Mouse (Mus musculus) hindbrain, embryonic 13.5 days (tissue): Measurements from ENCODE around the gene Prkcb. TPM values are rescaled to one million over a fixed set of nuclear protein-coding genes. Genes with fewer than 3 reads are reported as not detected.

ENCODE experiments used
- ATAC-seq: fragments of 200-750 bp; cut with Nextera tagmentation; 2 replicates; pipeline ENCODE4 v1.8.0; 2017; ENCODE audit warnings: moderate TSS enrichment; ENCODE audit not compliant: low FRiP score
- H3K27ac ChIP-seq: fragments of 300-500 bp; sonication (generic); 2 replicates; pipeline ENCODE4 v1.5.1; 2015; ENCODE audit warnings: inconsistent platforms, mild to moderate bottlenecking, moderate library complexity
- H3K27me3 ChIP-seq: fragments of 300-500 bp; sonication (generic); 2 replicates; pipeline ENCODE4 v1.6.1; 2015; ENCODE audit warnings: mild to moderate bottlenecking, inconsistent platforms
- H3K36me3 ChIP-seq: fragments of 300-500 bp; sonication (generic); 2 replicates; pipeline ENCODE4 v1.6.1; 2015; ENCODE audit warnings: mild to moderate bottlenecking, inconsistent platforms
- H3K4me1 ChIP-seq: fragments of 300-500 bp; sonication (generic); replicated peaks from 2 replicates; pipeline ENCODE4 v1.6.1; 2015; ENCODE audit warnings: inconsistent platforms
- H3K4me2 ChIP-seq: fragments of 300-500 bp; sonication (generic); 2 replicates; pipeline ENCODE4 v1.6.1; 2015; ENCODE audit warnings: inconsistent platforms, mild to moderate bottlenecking, moderate library complexity
- H3K4me3 ChIP-seq: fragments of 300-500 bp; sonication (generic); 2 replicates; pipeline ENCODE4 v1.5.1; 2015; ENCODE audit warnings: mild to moderate bottlenecking, inconsistent platforms
- H3K9ac ChIP-seq: fragments of 300-500 bp; sonication (generic); 2 replicates; pipeline ENCODE4 v1.6.1; 2015; ENCODE audit warnings: mild to moderate bottlenecking, inconsistent platforms
- H3K9me3 ChIP-seq: fragments of 300-500 bp; sonication (generic); 2 replicates; pipeline ENCODE4 v1.6.1; 2016; ENCODE audit warnings: inconsistent platforms
- WGBS: fragments of 180-500 bp; shearing (Covaris S2); methylation state at CpG from one replicate; pipeline ENCODE4 v1.1.7; 2015; 5-methylcytosine and 5-hydroxymethylcytosine counted together
- polyA plus RNA-seq: library from polyadenylated mRNA; unstranded; fragments of >200 nt; fragmentation: Nextera tagmentation; extraction: Ambion mirVana; gene quantifications from 2 replicates; pipeline ENCODE4 v1.2.1, GENCODE M21; 2015

Prkcb gene
- polyA plus RNA-seq, 1 experiment from 2014 or later, result 58.1 TPM

GRCm38 (mm10) chr7:122579461-122580157, 291.1 kb downstream of the Prkcb start:
- no peak overlapping the region for H3K27ac ChIP-seq

GRCm38 (mm10) chr7:122580158-122580475, 291.6 kb downstream of the Prkcb start:
- no peak for ATAC-seq
- Histone ChIP-seq H3K4me2 (no peak overlapping the region), H3K9ac (no peak overlapping the region)

More at GRCm38 (mm10) chr7:122579461-122580157, 291.1 kb downstream of the Prkcb start:
- 93% methylated on average over 7 of the region's 7 CpGs for WGBS
- Histone ChIP-seq H3K27me3 (no peaks in the 10 kb centered on the region), H3K36me3 (no peaks in the 10 kb centered on the region), H3K4me3 (no peak overlapping the region), H3K9ac (no peak overlapping the region), H3K4me2 (no peak overlapping the region), H3K4me1 (no peaks in the 10 kb centered on the region), H3K9me3 (no peaks in the 10 kb centered on the region)
- ATAC-seq, result no peak

GRCm38 (mm10) chr7:122584421-122585151, 296.0 kb downstream of the Prkcb start:
- H3K4me3 ChIP-seq, result no peak overlapping the region
- H3K4me2 ChIP-seq, result no peak overlapping the region
- ATAC-seq, result no peak
- no peaks in the 10 kb centered on the region for H3K9me3 ChIP-seq
- H3K27ac ChIP-seq, result no peak overlapping the region
- WGBS, result 87% methylated on average over 14 of the region's 14 CpGs
- H3K36me3 ChIP-seq, result no peaks in the 10 kb centered on the region
- no peak overlapping the region for H3K9ac ChIP-seq
- no peaks in the 10 kb centered on the region for H3K4me1 ChIP-seq
- H3K27me3 ChIP-seq, result no peaks in the 10 kb centered on the region

More at GRCm38 (mm10) chr7:122580158-122580475, 291.6 kb downstream of the Prkcb start:
- no peaks in the 10 kb centered on the region for H3K27me3 ChIP-seq
- H3K9me3 ChIP-seq, result no peaks in the 10 kb centered on the region
- 94% methylated on average over 1 of the region's 1 CpGs for WGBS
- no peak overlapping the region for H3K4me3 ChIP-seq
- no peak overlapping the region for H3K27ac ChIP-seq
- H3K4me1 ChIP-seq, result no peaks in the 10 kb centered on the region
- no peaks in the 10 kb centered on the region for H3K36me3 ChIP-seq

- WGBS, result 78% methylated on average over 10 of the region's 10 CpGs
- no peak overlapping the region for H3K27ac ChIP-seq
- ATAC-seq, result no peak
- H3K9ac ChIP-seq, result no peak overlapping the region
- H3K9me3 ChIP-seq, result no peaks in the 10 kb centered on the region
- no peaks in the 10 kb centered on the region for H3K36me3 ChIP-seq
- H3K27me3 ChIP-seq, result no peaks in the 10 kb centered on the region
- no peak overlapping the region for H3K4me2 ChIP-seq
- H3K4me1 ChIP-seq, result peaks cover 23% of the 10 kb centered on the region
- no peak overlapping the region for H3K4me3 ChIP-seq
Measured at GRCm38 (mm10) chr7:122595897-122596296, 307.3 kb downstream of the Prkcb start.

- Histone ChIP-seq H3K27ac (no peak overlapping the region), H3K4me1 (peaks cover 29% of the 10 kb centered on the region), H3K4me3 (no peak overlapping the region), H3K36me3 (no peaks in the 10 kb centered on the region), H3K4me2 (no peak overlapping the region), H3K9me3 (no peaks in the 10 kb centered on the region), H3K27me3 (no peaks in the 10 kb centered on the region), H3K9ac (no peak overlapping the region)
- 79% methylated on average over 9 of the region's 9 CpGs for WGBS
- no peak for ATAC-seq
Measured at GRCm38 (mm10) chr7:122596596-122597170, 308.1 kb downstream of the Prkcb start.

- H3K36me3 ChIP-seq, result no peaks in the 10 kb centered on the region
- no peak for ATAC-seq
- no peaks in the 10 kb centered on the region for H3K9me3 ChIP-seq
- no peak overlapping the region for H3K27ac ChIP-seq
- H3K4me3 ChIP-seq, result no peak overlapping the region
- no peak overlapping the region for H3K4me2 ChIP-seq
- peaks cover 29% of the 10 kb centered on the region for H3K4me1 ChIP-seq
- no peak overlapping the region for H3K9ac ChIP-seq
- WGBS, result 73% methylated on average over 7 of the region's 7 CpGs
- H3K27me3 ChIP-seq, result no peaks in the 10 kb centered on the region
Measured at GRCm38 (mm10) chr7:122597313-122597712, 308.8 kb downstream of the Prkcb start.

- Histone ChIP-seq H3K4me3 (no peak overlapping the region), H3K27me3 (no peaks in the 10 kb centered on the region), H3K4me1 (peaks cover 28% of the 10 kb centered on the region), H3K27ac (peak overlapping the region; percentile 64), H3K36me3 (no peaks in the 10 kb centered on the region), H3K9ac (no peak overlapping the region), H3K4me2 (no peak overlapping the region), H3K9me3 (no peaks in the 10 kb centered on the region)
- 59% methylated on average over 7 of the region's 7 CpGs for WGBS
- 0 out of 2 replicates have a peak, but pooled peaks have one; percentile 52 for ATAC-seq
Measured at GRCm38 (mm10) chr7:122600856-122601255, 312.3 kb downstream of the Prkcb start.

GRCm38 (mm10) chr7:122605066-122605465, 316.5 kb downstream of the Prkcb start:
- H3K9me3 ChIP-seq, result no peaks in the 10 kb centered on the region
- no peak overlapping the region for H3K27ac ChIP-seq
- ATAC-seq, result no peak
- no peak overlapping the region for H3K4me3 ChIP-seq
- H3K36me3 ChIP-seq, result no peaks in the 10 kb centered on the region
- H3K4me2 ChIP-seq, result no peak overlapping the region
- no peaks in the 10 kb centered on the region for H3K27me3 ChIP-seq
- H3K9ac ChIP-seq, result no peak overlapping the region
- 88% methylated on average over 5 of the region's 5 CpGs for WGBS
- peaks cover 19% of the 10 kb centered on the region for H3K4me1 ChIP-seq

- 89% methylated on average over 4 of the region's 4 CpGs for whole genome bisulfite sequencing
- H3K4me3 ChIP-seq, result no peak overlapping the region
- H3K9me3 ChIP-seq, result no peaks in the 10 kb centered on the region
- 0 out of 2 replicates have a peak, but pooled peaks cover 3% of the 10 kb centered on the region for H3K36me3 ChIP-seq
- no peak overlapping the region for H3K27ac ChIP-seq
- H3K27me3 ChIP-seq, result no peaks in the 10 kb centered on the region
- H3K4me1 ChIP-seq, result no peaks in the 10 kb centered on the region
- no peak for ATAC-seq
- no peak overlapping the region for H3K4me2 ChIP-seq
- H3K9ac ChIP-seq, result no peak overlapping the region
Measured at GRCm38 (mm10) chr7:122609420-122609819, 320.9 kb downstream of the Prkcb start.

- Histone ChIP-seq H3K4me2 (no peak overlapping the region), H3K36me3 (0 out of 2 replicates have a peak, but pooled peaks cover 3% of the 10 kb centered on the region), H3K9ac (no peak overlapping the region), H3K27ac (no peak overlapping the region), H3K4me1 (no peaks in the 10 kb centered on the region), H3K9me3 (no peaks in the 10 kb centered on the region), H3K27me3 (no peaks in the 10 kb centered on the region), H3K4me3 (no peak overlapping the region)
- ATAC-seq, result no peak
- 82% methylated on average over 7 of the region's 7 CpGs for WGBS
Measured at GRCm38 (mm10) chr7:122610161-122610560, 321.6 kb downstream of the Prkcb start.

- WGBS, result 87% methylated on average over 4 of the region's 4 CpGs
- 0 out of 2 replicates have a peak, but pooled peaks cover 3% of the 10 kb centered on the region for H3K36me3 ChIP-seq
Measured at GRCm38 (mm10) chr7:122613876-122614275, 325.3 kb downstream of the Prkcb start.

GRCm38 (mm10) chr7:122622125-122622774, 333.7 kb downstream of the Prkcb start:
- H3K4me3 ChIP-seq, result no peak overlapping the region
- no peaks in the 10 kb centered on the region for H3K36me3 ChIP-seq
- no peaks in the 10 kb centered on the region for H3K9me3 ChIP-seq
- peak overlapping the region; percentile 78 for H3K27ac ChIP-seq
- WGBS, result 23% methylated on average over 9 of the region's 9 CpGs
- no peak overlapping the region for H3K9ac ChIP-seq
- no peak overlapping the region for H3K4me2 ChIP-seq
- H3K4me1 ChIP-seq, result peaks cover 17% of the 10 kb centered on the region
- ATAC-seq, result peak; percentile 78
- no peaks in the 10 kb centered on the region for H3K27me3 ChIP-seq

More at GRCm38 (mm10) chr7:122613876-122614275, 325.3 kb downstream of the Prkcb start:
- H3K9me3 ChIP-seq, result no peaks in the 10 kb centered on the region
- H3K9ac ChIP-seq, result no peak overlapping the region
- no peak overlapping the region for H3K4me2 ChIP-seq
- no peak overlapping the region for H3K4me3 ChIP-seq
- H3K4me1 ChIP-seq, result no peaks in the 10 kb centered on the region
- H3K27me3 ChIP-seq, result no peaks in the 10 kb centered on the region
- ATAC-seq, result no peak
- no peak overlapping the region for H3K27ac ChIP-seq
